Mouse (Mus musculus) lung, embryonic 14.5 days (tissue): ENCODE measurements around the gene Mapk8ip2. TPM values are rescaled to one million over a fixed set of nuclear protein-coding genes. Genes with fewer than 3 reads are reported as not detected.

Experiments
- ATAC-seq: fragments of 200-750 bp; cut with Nextera tagmentation; 2 replicates; pipeline ENCODE4 v1.8.0; 2017; ENCODE audit warnings: mild to moderate bottlenecking, moderate TSS enrichment, moderate library complexity; ENCODE audit not compliant: insufficient read depth
- DNase-seq: peaks from one replicate; pipeline ENCODE4 v3.0.0-alpha.2; 2015
- H3K27ac ChIP-seq: fragments of 300-500 bp; sonication (generic); 2 replicates; pipeline ENCODE4 v1.5.1; 2014; ENCODE audit warnings: low read depth, mild to moderate bottlenecking, moderate library complexity
- H3K27me3 ChIP-seq: fragments of 300-500 bp; sonication (generic); 2 replicates; pipeline ENCODE4 v1.6.1; 2014; ENCODE audit warnings: low read length, control low read depth; ENCODE audit not compliant: insufficient read depth
- H3K36me3 ChIP-seq: fragments of 300-500 bp; sonication (generic); 2 replicates; pipeline ENCODE4 v1.6.1; 2014; ENCODE audit warnings: control low read depth; ENCODE audit not compliant: insufficient read depth
- H3K4me1 ChIP-seq: fragments of 300-500 bp; sonication (generic); 2 replicates; pipeline ENCODE4 v1.6.1; 2014; ENCODE audit warnings: antibody characterized with exemption, control low read depth; ENCODE audit not compliant: insufficient read depth
- H3K4me2 ChIP-seq: fragments of 300-500 bp; sonication (generic); 2 replicates; pipeline ENCODE4 v1.6.1; 2014; ENCODE audit warnings: mild to moderate bottlenecking
- H3K4me3 ChIP-seq: fragments of 300-500 bp; sonication (generic); 2 replicates; pipeline ENCODE4 v1.5.1; 2014; ENCODE audit warnings: low read depth, low read length
- H3K9ac ChIP-seq: fragments of 300-500 bp; sonication (generic); 2 replicates; pipeline ENCODE4 v1.6.1; 2014
- H3K9me3 ChIP-seq: fragments of 300-500 bp; sonication (generic); 2 replicates; pipeline ENCODE4 v1.6.1; 2016; ENCODE audit warnings: low read depth, low read length, control low read depth
- CTCF ChIP-seq: IDR thresholded peaks from 2 replicates; pipeline ENCODE4 v1.5.1; 2016; ENCODE audit warnings: antibody characterized with exemption, low read depth
- WGBS: fragments of 180-500 bp; shearing (Covaris S2); extraction: QIAGEN DNeasy Blood & Tissue Kit; methylation state at CpG from one replicate; pipeline ENCODE4 v1.1.7; 2014; 5-methylcytosine and 5-hydroxymethylcytosine counted together
- polyA plus RNA-seq: library from polyadenylated mRNA; unstranded; fragments of >200 nt; fragmentation: Nextera tagmentation; extraction: Ambion mirVana; gene quantifications from 2 replicates; pipeline ENCODE4 v1.2.1, GENCODE M21; 2014

The Mapk8ip2 gene
- polyA plus RNA-seq, 1 experiment from 2014 or later, result 0.57 TPM

DNA sequence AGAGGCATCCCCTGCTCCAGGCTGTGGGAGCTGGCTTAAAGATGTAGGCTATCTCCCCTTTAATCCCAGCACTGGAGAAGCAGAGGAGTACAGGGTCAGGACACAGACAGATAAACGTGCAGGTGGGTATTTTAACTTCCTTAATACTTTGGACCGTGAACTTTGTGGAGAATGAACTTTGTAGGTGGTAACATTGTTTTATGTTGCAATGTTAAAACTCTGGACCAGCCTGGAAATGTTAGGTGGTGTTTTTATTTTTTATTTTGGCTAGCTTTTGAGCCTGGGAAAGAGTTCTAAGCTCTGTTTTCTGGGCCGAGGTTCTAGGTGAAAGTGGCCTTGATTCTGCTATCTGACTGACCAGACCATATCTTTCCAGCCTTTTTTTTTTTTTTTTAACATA, 22.4 kb upstream of the Mapk8ip2 start:
- no peak for DNase-seq
- Histone ChIP-seq H3K4me3 (no peak overlapping the region), H3K9ac (no peak overlapping the region), H3K36me3 (peaks cover 14% of the 10 kb centered on the region), H3K27me3 (no peaks in the 10 kb centered on the region), H3K9me3 (no peaks in the 10 kb centered on the region), H3K4me2 (no peak overlapping the region), H3K27ac (no peak overlapping the region), H3K4me1 (peaks cover 5% of the 10 kb centered on the region; the same call in 1 of the 2 replicates)
- 80% methylated on average over 3 of the region's 3 CpGs for WGBS
- no peak for TF ChIP-seq CTCF
- no peak for ATAC-seq

DNA sequence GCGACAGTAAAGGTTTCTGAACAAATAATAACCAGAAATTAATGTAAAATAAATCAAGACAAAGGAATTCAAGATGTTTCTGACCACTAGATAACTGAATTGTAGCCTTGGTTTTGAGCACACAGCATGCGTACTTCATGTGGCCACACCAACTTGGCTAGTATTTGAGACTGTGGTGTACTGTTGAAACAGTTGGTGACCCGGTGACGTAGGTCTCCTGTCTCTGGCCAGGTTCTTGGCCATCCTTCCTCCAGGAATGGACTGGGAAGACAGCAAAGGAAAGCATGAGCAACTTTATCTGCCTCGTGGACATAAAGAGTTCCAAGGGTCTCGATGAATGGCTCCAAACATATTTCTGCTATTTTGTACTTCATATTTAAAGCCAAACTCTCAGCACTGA, 21.9 kb upstream of the Mapk8ip2 start:
- H3K9ac ChIP-seq, result no peak overlapping the region
- TF ChIP-seq CTCF, result no peak
- WGBS, result 88% methylated on average over 6 of the region's 6 CpGs
- H3K9me3 ChIP-seq, result no peaks in the 10 kb centered on the region
- H3K4me1 ChIP-seq, result peaks cover 5% of the 10 kb centered on the region; the same call in 1 of the 2 replicates
- no peak overlapping the region for H3K4me2 ChIP-seq
- no peak overlapping the region for H3K27ac ChIP-seq
- H3K36me3 ChIP-seq, result peaks cover 9% of the 10 kb centered on the region
- H3K4me3 ChIP-seq, result no peak overlapping the region
- no peak for DNase-seq
- no peaks in the 10 kb centered on the region for H3K27me3 ChIP-seq
- no peak for ATAC-seq

DNA sequence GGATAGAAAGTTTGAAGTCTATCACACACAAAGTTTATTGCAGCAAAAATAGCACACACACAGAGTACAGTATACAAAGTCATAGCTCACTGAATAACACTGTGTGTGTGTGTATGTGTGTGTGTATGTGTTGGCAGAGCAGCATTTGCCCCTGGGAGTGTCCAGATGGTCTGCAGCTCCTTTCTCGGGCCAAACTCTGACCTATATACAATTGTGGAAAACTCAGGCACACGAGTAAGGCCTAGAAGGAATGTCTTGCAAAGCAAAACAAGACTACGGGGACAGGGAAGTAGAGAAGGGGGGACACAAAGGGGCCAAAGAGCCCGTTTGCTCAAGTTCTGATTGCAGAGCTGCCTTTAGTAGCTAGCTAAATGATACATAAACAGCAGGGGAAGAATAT, 20.8 kb upstream of the Mapk8ip2 start:
- no peak overlapping the region for H3K4me3 ChIP-seq
- H3K9ac ChIP-seq, result no peak overlapping the region
- DNase-seq, result no peak
- H3K27ac ChIP-seq, result no peak overlapping the region
- H3K27me3 ChIP-seq, result no peaks in the 10 kb centered on the region
- no peaks in the 10 kb centered on the region for H3K36me3 ChIP-seq
- no peaks in the 10 kb centered on the region for H3K9me3 ChIP-seq
- peaks cover 5% of the 10 kb centered on the region; the same call in 1 of the 2 replicates for H3K4me1 ChIP-seq
- no peak for ATAC-seq
- 67% methylated on average over 4 of the region's 4 CpGs for whole genome bisulfite sequencing
- H3K4me2 ChIP-seq, result no peak overlapping the region
- TF ChIP-seq CTCF, result no peak

DNA sequence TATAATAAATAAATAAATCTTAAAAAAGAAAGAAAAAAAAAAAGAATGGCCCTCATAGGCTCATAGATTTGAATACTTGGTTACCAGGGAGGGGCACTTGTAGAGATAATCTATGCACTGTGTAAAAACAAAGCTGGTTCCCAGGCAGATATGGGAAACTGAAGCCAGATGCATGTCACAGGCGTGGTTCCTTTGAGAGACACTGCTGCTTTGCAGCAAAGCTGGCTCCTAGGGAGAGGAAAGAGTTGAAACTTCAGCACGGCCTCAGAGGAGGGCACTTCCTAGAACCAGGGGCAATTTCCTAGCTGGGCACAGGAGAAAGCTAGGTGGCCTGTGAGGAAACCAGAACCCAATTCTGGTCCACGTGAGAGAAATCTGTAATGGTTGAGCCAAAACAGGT, 19.6 kb upstream of the Mapk8ip2 start:
- H3K9me3 ChIP-seq, result no peaks in the 10 kb centered on the region
- no peaks in the 10 kb centered on the region for H3K4me1 ChIP-seq
- H3K36me3 ChIP-seq, result no peaks in the 10 kb centered on the region
- H3K27me3 ChIP-seq, result no peaks in the 10 kb centered on the region
- WGBS, result 72% methylated on average over 3 of the region's 3 CpGs
- no peak overlapping the region for H3K4me2 ChIP-seq
- DNase-seq, result no peak
- no peak for ATAC-seq
- no peak for TF ChIP-seq CTCF
- H3K27ac ChIP-seq, result no peak overlapping the region
- no peak overlapping the region for H3K4me3 ChIP-seq
- no peak overlapping the region for H3K9ac ChIP-seq

DNA sequence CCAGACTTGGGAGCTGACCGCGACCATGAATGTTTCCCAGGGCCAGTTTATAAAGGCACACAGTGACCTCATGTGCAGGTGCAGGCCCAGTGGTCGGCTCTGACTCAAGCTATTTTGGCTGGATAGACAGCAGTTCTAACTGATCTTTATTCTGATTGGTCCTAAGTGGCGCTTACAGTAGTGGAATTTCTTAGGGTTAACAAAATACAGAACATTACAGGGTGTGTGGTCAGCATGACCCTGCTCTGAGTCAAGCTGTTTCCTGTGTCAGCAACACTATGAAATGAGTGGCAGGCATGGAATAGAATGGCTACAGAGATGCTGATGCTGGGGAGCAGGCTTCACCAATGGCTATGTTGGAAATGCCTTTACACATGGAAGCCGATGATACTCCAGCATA, 17.8 kb upstream of the Mapk8ip2 start:
- H3K27ac ChIP-seq, result no peak overlapping the region
- H3K4me3 ChIP-seq, result no peak overlapping the region
- DNase-seq (no peak), ATAC-seq (no peak)
- H3K36me3 ChIP-seq, result no peaks in the 10 kb centered on the region
- H3K9ac ChIP-seq, result no peak overlapping the region
- no peaks in the 10 kb centered on the region for H3K4me1 ChIP-seq
- H3K4me2 ChIP-seq, result no peak overlapping the region
- H3K27me3 ChIP-seq, result no peaks in the 10 kb centered on the region
- WGBS, result 85% methylated on average over 5 of the region's 5 CpGs
- no peak for TF ChIP-seq CTCF
- H3K9me3 ChIP-seq, result no peaks in the 10 kb centered on the region

DNA sequence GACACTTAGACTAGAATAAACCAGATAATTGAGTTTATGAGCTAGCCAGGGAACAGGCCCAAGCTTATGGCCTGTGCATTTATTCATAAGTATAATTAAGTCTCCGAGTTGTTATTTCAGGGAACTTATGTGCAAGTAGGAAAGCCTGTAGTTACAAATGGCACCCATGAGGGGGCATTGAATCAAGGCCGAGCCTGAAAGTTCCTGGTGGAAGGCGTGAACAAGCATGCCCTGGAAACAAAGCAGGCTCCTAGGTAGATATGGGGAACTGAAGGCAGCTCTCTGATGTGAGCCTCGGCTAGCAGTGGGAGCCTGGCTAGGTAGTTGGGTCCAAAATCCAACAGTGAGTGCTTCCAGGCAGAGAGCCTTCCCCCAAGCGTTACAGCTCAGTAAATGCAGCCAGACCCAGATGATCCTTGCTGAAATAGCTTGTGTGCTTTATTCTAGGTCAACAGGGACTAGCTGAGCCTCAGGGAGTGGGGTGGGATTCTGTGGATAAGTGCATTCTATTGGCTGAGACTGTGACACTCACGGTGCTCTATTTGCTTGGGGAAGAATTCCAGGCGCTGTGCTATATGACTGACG, 11.1 kb upstream of the Mapk8ip2 start:
- no peak overlapping the region for H3K27ac ChIP-seq
- WGBS, result 33% methylated on average over 8 of the region's 8 CpGs

DNA sequence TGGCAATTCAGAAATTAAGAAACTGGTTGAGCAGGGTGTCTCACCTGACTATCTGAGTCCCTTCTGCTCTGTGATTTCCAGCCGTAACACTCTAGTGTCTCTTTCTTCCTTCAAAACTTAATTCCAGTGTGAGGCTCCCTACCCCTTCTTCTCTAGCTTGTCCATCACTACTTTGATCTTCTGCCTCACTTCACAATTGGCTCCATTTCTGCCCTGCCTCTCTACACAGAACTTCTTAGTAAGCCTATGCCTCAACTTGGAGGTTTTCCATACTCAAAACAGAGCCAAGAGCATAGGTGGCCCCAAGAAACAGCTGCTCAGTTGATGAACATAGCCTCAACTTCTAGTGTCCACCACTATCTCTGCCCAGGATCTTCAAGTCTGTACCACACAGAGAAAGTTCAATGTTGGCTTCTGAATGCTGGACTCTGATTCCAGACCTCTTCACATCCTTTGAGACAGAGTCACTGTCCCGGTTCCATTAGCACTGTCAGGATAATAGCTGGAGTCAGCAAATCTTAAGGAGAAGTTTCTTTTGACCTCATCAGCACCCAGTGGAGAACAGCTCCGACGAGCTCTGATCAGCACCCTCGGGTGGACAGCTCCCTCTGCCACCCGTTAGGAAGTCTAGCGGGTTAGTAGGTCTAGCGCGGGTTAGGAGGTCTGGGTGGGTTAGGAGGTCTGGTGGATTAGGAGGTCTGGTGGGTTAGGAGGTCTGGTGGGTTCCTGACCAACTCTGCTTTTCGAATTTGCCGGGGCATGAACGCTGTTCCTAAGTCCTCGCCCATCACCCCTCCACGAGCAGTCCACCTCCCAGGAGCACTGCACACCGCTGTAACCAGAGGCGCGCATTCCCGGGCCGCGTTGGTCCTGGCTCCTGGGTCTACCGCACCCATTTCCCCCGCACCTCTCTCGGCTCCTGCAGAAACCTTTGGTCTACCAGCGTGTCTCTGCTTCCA, 528 bp upstream of the Mapk8ip2 start:
- Histone ChIP-seq H3K27ac (no peak overlapping the region), H3K9ac (no peak overlapping the region), H3K4me3 (peak overlapping the region; percentile 40), H3K36me3 (no peaks in the 10 kb centered on the region), H3K4me2 (peak overlapping the region; percentile 77), H3K9me3 (no peaks in the 10 kb centered on the region), H3K4me1 (no peaks in the 10 kb centered on the region), H3K27me3 (peaks cover 27% of the 10 kb centered on the region)
- no peak for TF ChIP-seq CTCF
- ATAC-seq (peak; percentile 75), DNase-seq (peak; percentile 90)
- WGBS, result 5% methylated on average over 24 of the region's 24 CpGs

More for the DNA sequence above, 11.1 kb upstream of the Mapk8ip2 start:
- Histone ChIP-seq H3K9ac (no peak overlapping the region), H3K36me3 (no peaks in the 10 kb centered on the region), H3K9me3 (no peaks in the 10 kb centered on the region), H3K4me3 (no peak overlapping the region), H3K27me3 (no peaks in the 10 kb centered on the region), H3K4me2 (no peak overlapping the region), H3K4me1 (no peaks in the 10 kb centered on the region)
- DNase-seq (peak; percentile 37), ATAC-seq (no peak)
- TF ChIP-seq CTCF, result peak; percentile 16; the same call in 1 of the 2 replicates
